Mouse (Mus musculus): ENCODE results near the gene Shq1.

GRCm38 (mm10) chr6:100710170-100710569 is 39.2 kb upstream of the Shq1 start:
- TF ChIP-seq CTCF (IDR thresholded peaks at IDR 0.05; ENCODE audit: low read depth) = peak; percentile 38; the same call in 1 of the 2 replicates
- no peak for TF ChIP-seq EP300 (IDR thresholded peaks at IDR 0.05; ENCODE audit: low read depth)
